Mouse (Mus musculus): ENCODE measurements around the gene Gm16253. TPM values are rescaled to one million over a fixed set of nuclear protein-coding genes. Genes with fewer than 3 reads are reported as not detected.

The Gm16253 gene
- polyA plus RNA-seq, 1 experiment: not detected

- TF ChIP-seq CTCF (IDR thresholded peaks at IDR 0.05; ENCODE audit: borderline replicate concordance, extremely low read depth, insufficient read depth, insufficient read length): no peak
- no peak for TF ChIP-seq POLR2A (IDR thresholded peaks at IDR 0.05; ENCODE audit: borderline replicate concordance, extremely low read depth, insufficient read depth, insufficient read length, poor library complexity, severe bottlenecking)
- no peak for DNase-seq (ENCODE audit: low read depth)
Observed at GRCm38 (mm10) chr3:96577566-96577965, 782 bp downstream of the Gm16253 start.

GRCm38 (mm10) chr3:96578561-96579238 is 1.9 kb downstream of the Gm16253 start:
- TF ChIP-seq POLR2A (IDR thresholded peaks at IDR 0.05; ENCODE audit: borderline replicate concordance, extremely low read depth, insufficient read depth, insufficient read length, poor library complexity, severe bottlenecking) (no peak), CTCF (IDR thresholded peaks at IDR 0.05; ENCODE audit: borderline replicate concordance, extremely low read depth, insufficient read depth, insufficient read length) (no peak)

GRCm38 (mm10) chr3:96579239-96579750 is 2.5 kb downstream of the Gm16253 start:
- no peak for TF ChIP-seq POLR2A (IDR thresholded peaks at IDR 0.05; ENCODE audit: borderline replicate concordance, extremely low read depth, insufficient read depth, insufficient read length, poor library complexity, severe bottlenecking)
- no peak for TF ChIP-seq CTCF (IDR thresholded peaks at IDR 0.05; ENCODE audit: borderline replicate concordance, extremely low read depth, insufficient read depth, insufficient read length)
- no peak for DNase-seq (ENCODE audit: low read depth)

More at GRCm38 (mm10) chr3:96578561-96579238, 1.9 kb downstream of the Gm16253 start:
- no peak for DNase-seq (ENCODE audit: low read depth)

DNA sequence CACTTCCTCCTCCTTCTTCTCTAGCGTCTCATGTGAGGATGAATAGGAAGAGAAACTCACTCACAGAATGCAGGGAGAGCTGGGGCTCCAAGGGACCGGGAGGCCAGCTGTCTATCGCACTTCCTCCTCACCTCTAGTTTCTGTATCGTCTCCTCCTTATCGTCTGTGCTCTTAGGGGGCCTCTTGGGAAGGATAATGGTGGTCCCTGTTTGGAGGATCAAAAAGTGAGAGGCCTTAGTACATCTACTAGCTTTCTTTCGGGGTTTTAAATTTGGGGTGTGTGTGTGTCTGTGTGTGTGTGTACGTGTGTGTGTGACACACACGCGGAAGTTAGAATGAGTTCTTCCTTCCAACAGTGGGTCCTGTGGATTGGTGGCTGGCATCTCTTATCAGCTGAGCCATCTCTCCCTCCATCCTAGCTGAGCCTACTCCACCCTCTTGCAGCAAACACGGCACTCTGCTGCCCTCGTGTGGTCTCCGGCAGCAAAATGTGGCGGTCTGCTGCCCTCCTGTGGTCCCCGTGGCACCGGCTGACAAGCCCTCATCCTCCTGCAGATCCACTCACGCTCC is 3.2 kb downstream of the Gm16253 start:
- TF ChIP-seq POLR2A (IDR thresholded peaks at IDR 0.05; ENCODE audit: borderline replicate concordance, extremely low read depth, insufficient read depth, insufficient read length, poor library complexity, severe bottlenecking) (no peak), CTCF (IDR thresholded peaks at IDR 0.05; ENCODE audit: borderline replicate concordance, extremely low read depth, insufficient read depth, insufficient read length) (peak; percentile 100)
- DNase-seq (ENCODE audit: low read depth): peak; percentile 97

DNA sequence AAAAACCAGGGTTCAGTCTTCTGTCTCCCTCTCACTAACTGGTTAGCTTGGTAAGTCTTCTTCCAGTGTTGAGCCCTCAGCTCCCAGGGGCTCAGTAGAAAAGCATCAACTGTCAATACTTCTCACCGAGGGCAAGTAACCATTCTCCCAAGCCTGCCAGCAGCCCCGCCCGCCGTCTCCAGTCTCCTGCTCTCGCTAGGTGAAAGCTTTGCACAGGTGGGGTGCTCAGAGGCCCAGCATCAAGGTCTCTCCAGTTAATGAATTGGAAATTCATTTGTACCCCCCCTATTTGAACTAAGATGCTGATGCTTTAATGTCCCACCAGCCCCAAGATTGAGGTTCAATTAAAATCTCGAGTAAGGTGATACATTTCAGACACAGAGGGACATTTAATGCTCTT is 4.4 kb downstream of the Gm16253 start:
- TF ChIP-seq CTCF (IDR thresholded peaks at IDR 0.05; ENCODE audit: borderline replicate concordance, extremely low read depth, insufficient read depth, insufficient read length) (no peak), POLR2A (IDR thresholded peaks at IDR 0.05; ENCODE audit: borderline replicate concordance, extremely low read depth, insufficient read depth, insufficient read length, poor library complexity, severe bottlenecking) (no peak)
- no peak for DNase-seq (ENCODE audit: low read depth)

GRCm38 (mm10) chr3:96581771-96582515 is 5.2 kb downstream of the Gm16253 start:
- TF ChIP-seq CTCF (IDR thresholded peaks at IDR 0.05; ENCODE audit: borderline replicate concordance, extremely low read depth, insufficient read depth, insufficient read length): no peak
- TF ChIP-seq POLR2A (IDR thresholded peaks at IDR 0.05; ENCODE audit: borderline replicate concordance, extremely low read depth, insufficient read depth, insufficient read length, poor library complexity, severe bottlenecking): no peak
- no peak for DNase-seq (ENCODE audit: low read depth)

GRCm38 (mm10) chr3:96583386-96583785 is 6.6 kb downstream of the Gm16253 start:
- TF ChIP-seq POLR2A (IDR thresholded peaks at IDR 0.05; ENCODE audit: borderline replicate concordance, extremely low read depth, insufficient read depth, insufficient read length, poor library complexity, severe bottlenecking) (no peak), CTCF (IDR thresholded peaks at IDR 0.05; ENCODE audit: borderline replicate concordance, extremely low read depth, insufficient read depth, insufficient read length) (no peak)
- no peak for DNase-seq (ENCODE audit: low read depth)

DNA sequence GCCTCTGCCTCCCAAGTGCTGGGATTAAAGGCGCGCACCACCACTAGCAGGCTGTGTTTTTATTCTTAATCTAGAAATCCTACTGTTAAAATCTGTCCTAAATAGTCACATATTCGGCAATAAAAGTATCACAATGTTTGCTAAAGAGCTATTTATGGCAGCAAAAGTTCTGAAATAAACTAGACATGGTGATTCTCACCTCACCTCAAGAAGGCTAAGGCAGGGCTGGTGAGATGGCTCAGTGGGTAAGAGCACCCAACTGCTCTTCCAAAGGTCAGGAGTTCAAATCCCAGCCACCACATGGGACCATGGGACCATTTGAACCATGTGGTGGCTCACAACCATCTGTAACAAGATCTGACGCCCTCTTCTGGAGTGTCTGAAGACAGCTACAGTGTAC is 13.9 kb downstream of the Gm16253 start:
- TF ChIP-seq CTCF (IDR thresholded peaks at IDR 0.05; ENCODE audit: borderline replicate concordance, extremely low read depth, insufficient read depth, insufficient read length) (no peak), POLR2A (IDR thresholded peaks at IDR 0.05; ENCODE audit: borderline replicate concordance, extremely low read depth, insufficient read depth, insufficient read length, poor library complexity, severe bottlenecking) (no peak)
- DNase-seq (ENCODE audit: low read depth): no peak

DNA sequence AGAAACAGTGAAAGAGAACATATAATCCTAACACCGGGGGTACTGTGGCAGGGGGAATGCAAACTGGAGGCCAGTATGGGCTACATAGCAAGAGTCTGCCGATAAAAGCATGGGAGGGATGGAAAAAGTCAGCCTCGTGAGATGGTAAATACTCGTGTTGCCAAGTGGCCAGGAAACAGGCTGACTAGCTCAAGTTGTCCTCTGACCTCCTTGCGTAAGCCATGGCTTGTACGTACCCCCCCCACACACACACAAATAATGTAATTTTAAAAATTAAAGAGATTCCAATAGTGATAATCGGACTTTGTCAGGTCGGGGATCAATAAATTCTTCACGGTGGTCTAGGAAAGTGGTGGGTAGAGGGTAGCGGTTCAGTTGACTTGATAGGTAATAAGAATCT is 16.6 kb downstream of the Gm16253 start:
- peak; percentile 56 for DNase-seq (ENCODE audit: low read depth)
- no peak for TF ChIP-seq POLR2A (IDR thresholded peaks at IDR 0.05; ENCODE audit: borderline replicate concordance, extremely low read depth, insufficient read depth, insufficient read length, poor library complexity, severe bottlenecking)
- TF ChIP-seq CTCF (IDR thresholded peaks at IDR 0.05; ENCODE audit: borderline replicate concordance, extremely low read depth, insufficient read depth, insufficient read length): no peak

- DNase-seq (ENCODE audit: low read depth): peak; percentile 97
- TF ChIP-seq POLR2A (IDR thresholded peaks at IDR 0.05; ENCODE audit: borderline replicate concordance, extremely low read depth, insufficient read depth, insufficient read length, poor library complexity, severe bottlenecking): no peak; the same call in 1 of the 2 replicates
- TF ChIP-seq CTCF (IDR thresholded peaks at IDR 0.05; ENCODE audit: borderline replicate concordance, extremely low read depth, insufficient read depth, insufficient read length): peak; percentile 15; the same call in 1 of the 2 replicates
Observed at GRCm38 (mm10) chr3:96593790-96594560, 17.2 kb downstream of the Gm16253 start, which contains the start of gene Polr3gl. Gene Polr3gl (minus strand): TSS chr3:96594181.

Data from brain, embryonic 14.5 days (tissue).